18 mouse cellular contexts compared by ENCODE assay signal in the genomic region with DNA sequence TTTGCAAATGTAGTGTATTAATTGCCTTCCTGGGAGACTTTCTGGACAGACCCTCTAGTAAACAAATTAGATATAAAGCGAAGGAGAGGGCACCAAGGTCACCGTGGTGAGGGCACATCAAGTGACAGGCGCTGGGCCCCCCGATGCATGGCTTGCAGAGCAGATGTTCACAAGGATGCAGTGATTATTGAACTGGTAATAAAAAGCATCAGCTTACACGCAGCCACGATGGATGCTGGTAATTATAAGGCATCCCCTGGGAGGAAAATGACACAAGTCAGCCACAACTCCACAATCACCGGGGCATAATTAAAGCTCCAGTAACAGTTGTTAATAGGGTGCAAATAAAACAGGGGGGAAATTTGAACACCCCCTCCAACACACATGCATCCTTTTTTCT.
A peak's percentile ranks its signal among the peaks of the same experiment; 100 is the strongest.
DNase-seq lines count a peak whose midpoint lies in the region; ATAC-seq and TF ChIP-seq lines count a peak whose summit lies in the region.
"Had no signal": no experiment of that assay in that cellular context is flagged by ENCODE, and none has a peak within 500 bp of the region (broad histone marks: within the 10 kb centered on the region; RNA-seq: fewer than 3 reads in every experiment).

No protein-coding gene starts in this region.

- no peaks in the 10 kb centered on the region for H3K4me1 ChIP-seq in forebrain, embryonic 11.5 days (replicated peaks; ENCODE audit: control insufficient read depth, insufficient read depth, low read length)
- H3K4me1 ChIP-seq in forebrain, postnatal 0 days (ENCODE audit: insufficient read depth) = 0 out of 2 replicates have a peak, but pooled peaks cover 4% of the 10 kb centered on the region
- no peaks in the 10 kb centered on the region for H3K4me1 ChIP-seq in hindbrain, embryonic 11.5 days (replicated peaks; ENCODE audit: control insufficient read depth, insufficient read depth, low read length)
- H3K4me1 ChIP-seq in midbrain, postnatal 0 days (ENCODE audit: insufficient read depth, low read length) = no peaks in the 10 kb centered on the region
- H3K4me1 ChIP-seq in lung, adult 2 months (ENCODE audit: control insufficient read depth, insufficient read depth, low read length) = no peaks in the 10 kb centered on the region
- H3K4me1 ChIP-seq: embryonic facial prominence, embryonic 12.5 days; intestine, embryonic 15.5 days; stomach, embryonic 15.5 days had no signal

- DNase-seq in forebrain, embryonic 11.5 days (ENCODE audit: low spot score) = peak; percentile 54
- DNase-seq in forebrain, postnatal 0 days = no peak
- DNase-seq in embryo, embryonic 11.5 days (ENCODE audit: low read depth, low spot score) = peak; percentile 29
- peak; percentile 55 for DNase-seq in hindbrain, embryonic 11.5 days (ENCODE audit: low spot score)
- DNase-seq in midbrain, postnatal 0 days (ENCODE audit: low spot score) = peak; percentile 62
- no peak for DNase-seq in urinary bladder, postnatal 10 days (ENCODE audit: low spot score)
- DNase-seq in heart, postnatal 36 days = no peak
- no peak for DNase-seq in lung, adult 2 months
- DNase-seq: cerebellum, adult 2 months; kidney, postnatal 14 days; layer of hippocampus, adult 9-11 months; thymus, postnatal 4 days had no signal

- H3K4me3 ChIP-seq in forebrain, embryonic 11.5 days (ENCODE audit: low read depth, low read length) = no peak overlapping the region
- no peak overlapping the region for H3K4me3 ChIP-seq in forebrain, postnatal 0 days (ENCODE audit: low read depth, low read length)
- H3K4me3 ChIP-seq in hindbrain, embryonic 11.5 days (ENCODE audit: low read depth, low read length) = no peak overlapping the region
- no peak overlapping the region for H3K4me3 ChIP-seq in midbrain, postnatal 0 days (ENCODE audit: low read depth, low read length)
- H3K4me3 ChIP-seq in lung, adult 2 months (replicated peaks; ENCODE audit: extremely low read depth, low read depth, low read length) = no peak overlapping the region
- H3K4me3 ChIP-seq: embryonic facial prominence, embryonic 12.5 days; intestine, embryonic 15.5 days; stomach, embryonic 15.5 days had no signal

- H3K36me3 ChIP-seq in forebrain, embryonic 11.5 days (ENCODE audit: control insufficient read depth, insufficient read depth, low read length) = no peaks in the 10 kb centered on the region
- H3K36me3 ChIP-seq in forebrain, postnatal 0 days (ENCODE audit: insufficient read depth) = no peaks in the 10 kb centered on the region
- H3K36me3 ChIP-seq in hindbrain, embryonic 11.5 days (ENCODE audit: control insufficient read depth, insufficient read depth, low read length) = no peaks in the 10 kb centered on the region
- H3K36me3 ChIP-seq in midbrain, postnatal 0 days (ENCODE audit: insufficient read depth, low read length) = no peaks in the 10 kb centered on the region
- H3K36me3 ChIP-seq: embryonic facial prominence, embryonic 12.5 days; intestine, embryonic 15.5 days; stomach, embryonic 15.5 days had no signal

- no peaks in the 10 kb centered on the region for H3K9me3 ChIP-seq in forebrain, embryonic 11.5 days (ENCODE audit: control insufficient read depth, low read length)
- no peaks in the 10 kb centered on the region for H3K9me3 ChIP-seq in forebrain, postnatal 0 days (ENCODE audit: low read length)
- H3K9me3 ChIP-seq in hindbrain, embryonic 11.5 days (ENCODE audit: control insufficient read depth, low read length) = no peaks in the 10 kb centered on the region
- no peaks in the 10 kb centered on the region for H3K9me3 ChIP-seq in midbrain, postnatal 0 days (ENCODE audit: low read length)
- H3K9me3 ChIP-seq: embryonic facial prominence, embryonic 12.5 days; intestine, embryonic 15.5 days; stomach, embryonic 15.5 days had no signal

- peak; percentile 71 for ATAC-seq in forebrain, embryonic 11.5 days (replicated peaks; ENCODE audit: low FRiP score)
- no peak for ATAC-seq in forebrain, postnatal 0 days
- ATAC-seq in hindbrain, embryonic 11.5 days (ENCODE audit: low FRiP score) = peak; percentile 81
- ATAC-seq in midbrain, postnatal 0 days (ENCODE audit: low FRiP score) = no peak
- ATAC-seq: activated CD4-positive, CD25-positive, alpha-beta regulatory T cell, adult 4 months; intestine, embryonic 15.5 days had no signal

- H3K4me2 ChIP-seq in forebrain, embryonic 11.5 days (ENCODE audit: low read depth, low read length, severe bottlenecking) = no peak overlapping the region
- H3K4me2 ChIP-seq in forebrain, postnatal 0 days (ENCODE audit: low read depth) = no peak overlapping the region
- no peak overlapping the region for H3K4me2 ChIP-seq in hindbrain, embryonic 11.5 days (replicated peaks; ENCODE audit: low read depth, low read length)
- H3K4me2 ChIP-seq in midbrain, postnatal 0 days (ENCODE audit: low read depth, low read length, poor library complexity, severe bottlenecking) = no peak overlapping the region
- H3K4me2 ChIP-seq: embryonic facial prominence, embryonic 12.5 days; intestine, embryonic 15.5 days; stomach, embryonic 15.5 days had no signal

- no peak overlapping the region for H3K27ac ChIP-seq in forebrain, embryonic 11.5 days (ENCODE audit: low read depth, low read length)
- H3K27ac ChIP-seq in forebrain, postnatal 0 days (ENCODE audit: low read depth, low read length) = no peak overlapping the region
- no peak overlapping the region for H3K27ac ChIP-seq in hindbrain, embryonic 11.5 days (ENCODE audit: low read depth, low read length)
- H3K27ac ChIP-seq in midbrain, postnatal 0 days (ENCODE audit: low read depth, low read length) = no peak overlapping the region
- H3K27ac ChIP-seq: embryonic facial prominence, embryonic 12.5 days; intestine, embryonic 15.5 days; liver, embryonic 14.5 days; stomach, embryonic 15.5 days had no signal

- no peaks in the 10 kb centered on the region for H3K27me3 ChIP-seq in forebrain, embryonic 11.5 days (ENCODE audit: control insufficient read depth, insufficient read depth, low read length)
- H3K27me3 ChIP-seq in forebrain, postnatal 0 days (ENCODE audit: insufficient read depth, low read length) = no peaks in the 10 kb centered on the region; the same call in 1 of the 2 replicates
- no peaks in the 10 kb centered on the region for H3K27me3 ChIP-seq in hindbrain, embryonic 11.5 days (ENCODE audit: control insufficient read depth, insufficient read depth, low read length)
- H3K27me3 ChIP-seq in midbrain, postnatal 0 days (ENCODE audit: insufficient read depth, low read length) = no peaks in the 10 kb centered on the region
- H3K27me3 ChIP-seq: CH12.LX; embryonic facial prominence, embryonic 12.5 days; intestine, embryonic 15.5 days; stomach, embryonic 15.5 days had no signal

- no peak for TF ChIP-seq POLR2A in lung, adult 2 months (IDR thresholded peaks at IDR 0.05; ENCODE audit: borderline replicate concordance, extremely low read depth, low read depth, low read length)

- WGBS in forebrain, embryonic 11.5 days = 43% methylated on average over 7 of the region's 7 CpGs
- 22% methylated on average over 7 of the region's 7 CpGs for WGBS in forebrain, postnatal 0 days
- 34% methylated on average over 7 of the region's 7 CpGs for WGBS in hindbrain, embryonic 11.5 days
- WGBS in midbrain, postnatal 0 days = 45% methylated on average over 7 of the region's 7 CpGs
- WGBS in lung, adult 2 months = 67% methylated on average over 7 of the region's 7 CpGs

- H3K9ac ChIP-seq in forebrain, embryonic 11.5 days (ENCODE audit: low read length) = no peak overlapping the region
- H3K9ac ChIP-seq in forebrain, postnatal 0 days = no peak overlapping the region
- no peak overlapping the region for H3K9ac ChIP-seq in hindbrain, embryonic 11.5 days (ENCODE audit: low read depth, low read length)
- no peak overlapping the region for H3K9ac ChIP-seq in midbrain, postnatal 0 days (replicated peaks; ENCODE audit: low read length, poor library complexity, severe bottlenecking)
- H3K9ac ChIP-seq: embryonic facial prominence, embryonic 12.5 days; intestine, embryonic 15.5 days; liver, embryonic 14.5 days; stomach, embryonic 15.5 days had no signal

- intact Hi-C loops in heart, postnatal 36 days (cut with DNase I) = no loop called here

- no peak for TF ChIP-seq CTCF in forebrain, postnatal 0 days (IDR thresholded peaks at IDR 0.05; ENCODE audit: low read depth)
- TF ChIP-seq CTCF in midbrain, postnatal 0 days (IDR thresholded peaks at IDR 0.05) = no peak
- no peak for TF ChIP-seq CTCF in lung, adult 2 months (IDR thresholded peaks at IDR 0.05; ENCODE audit: insufficient read depth, low read length)

Comparison
In these comparisons a context has a peak if more than half of its experiments do, and no peak if none do; other contexts are left out.
1. ATAC-seq: peak in forebrain, embryonic 11.5 days (single experiment) and hindbrain, embryonic 11.5 days (single experiment); none in forebrain, postnatal 0 days (single experiment) and midbrain, postnatal 0 days (single experiment).
2. DNase-seq: peak in forebrain, embryonic 11.5 days (single experiment), embryo, embryonic 11.5 days (single experiment), hindbrain, embryonic 11.5 days (single experiment) and midbrain, postnatal 0 days (single experiment); none in forebrain, postnatal 0 days (single experiment), urinary bladder, postnatal 10 days (single experiment), heart, postnatal 36 days (0 of 2) and lung, adult 2 months (single experiment).